Mouse (Mus musculus) midbrain, embryonic 12.5 days (tissue): ENCODE results near the gene Prom1. TPM values are rescaled to one million over a fixed set of nuclear protein-coding genes. Genes with fewer than 3 reads are reported as not detected.
"Not testable (repeated sequence)": the region's sequence is repeated elsewhere in the genome, so short reads cannot be mapped to it uniquely, and the experiment has no call there.

Source experiments
- ATAC-seq: fragments of 200-750 bp; cut with Nextera tagmentation; 2 replicates; pipeline ENCODE4 v1.8.0; 2017; ENCODE audit warnings: low read depth, moderate TSS enrichment, moderate library complexity; ENCODE audit not compliant: low FRiP score
- H3K27ac ChIP-seq: fragments of 300-500 bp; sonication (generic); replicated peaks from 2 replicates; pipeline ENCODE4 v1.5.1; 2016; ENCODE audit warnings: mild to moderate bottlenecking
- H3K27me3 ChIP-seq: fragments of 300-500 bp; sonication (generic); 2 replicates; pipeline ENCODE4 v1.6.1; 2016; ENCODE audit warnings: mild to moderate bottlenecking
- H3K36me3 ChIP-seq: fragments of 300-500 bp; sonication (generic); 2 replicates; pipeline ENCODE4 v1.6.1; 2016
- H3K4me1 ChIP-seq: fragments of 300-500 bp; sonication (generic); 2 replicates; pipeline ENCODE4 v1.6.1; 2016
- H3K4me2 ChIP-seq: fragments of 300-500 bp; sonication (generic); replicated peaks from 2 replicates; pipeline ENCODE4 v1.6.1; 2016; ENCODE audit warnings: mild to moderate bottlenecking, moderate library complexity
- H3K4me3 ChIP-seq: fragments of 300-500 bp; sonication (generic); 2 replicates; pipeline ENCODE4 v1.5.1; 2016; ENCODE audit warnings: mild to moderate bottlenecking
- H3K9ac ChIP-seq: fragments of 300-500 bp; sonication (generic); replicated peaks from 2 replicates; pipeline ENCODE4 v1.6.1; 2016; ENCODE audit warnings: mild to moderate bottlenecking, moderate library complexity
- H3K9me3 ChIP-seq: fragments of 300-500 bp; sonication (generic); 2 replicates; pipeline ENCODE4 v1.6.1; 2016; ENCODE audit warnings: mild to moderate bottlenecking
- WGBS: fragments of 180-500 bp; shearing (Covaris S2); methylation state at CpG from one replicate; pipeline ENCODE4 v1.1.7; 2016; 5-methylcytosine and 5-hydroxymethylcytosine counted together
- polyA plus RNA-seq: library from polyadenylated mRNA; unstranded; fragments of >200 nt; fragmentation: Nextera tagmentation; extraction: Ambion mirVana; gene quantifications from 2 replicates; pipeline ENCODE4 v1.2.1, GENCODE M21; 2016

Gene Prom1
- polyA plus RNA-seq = 110 and 123 TPM in 2 replicates

DNA sequence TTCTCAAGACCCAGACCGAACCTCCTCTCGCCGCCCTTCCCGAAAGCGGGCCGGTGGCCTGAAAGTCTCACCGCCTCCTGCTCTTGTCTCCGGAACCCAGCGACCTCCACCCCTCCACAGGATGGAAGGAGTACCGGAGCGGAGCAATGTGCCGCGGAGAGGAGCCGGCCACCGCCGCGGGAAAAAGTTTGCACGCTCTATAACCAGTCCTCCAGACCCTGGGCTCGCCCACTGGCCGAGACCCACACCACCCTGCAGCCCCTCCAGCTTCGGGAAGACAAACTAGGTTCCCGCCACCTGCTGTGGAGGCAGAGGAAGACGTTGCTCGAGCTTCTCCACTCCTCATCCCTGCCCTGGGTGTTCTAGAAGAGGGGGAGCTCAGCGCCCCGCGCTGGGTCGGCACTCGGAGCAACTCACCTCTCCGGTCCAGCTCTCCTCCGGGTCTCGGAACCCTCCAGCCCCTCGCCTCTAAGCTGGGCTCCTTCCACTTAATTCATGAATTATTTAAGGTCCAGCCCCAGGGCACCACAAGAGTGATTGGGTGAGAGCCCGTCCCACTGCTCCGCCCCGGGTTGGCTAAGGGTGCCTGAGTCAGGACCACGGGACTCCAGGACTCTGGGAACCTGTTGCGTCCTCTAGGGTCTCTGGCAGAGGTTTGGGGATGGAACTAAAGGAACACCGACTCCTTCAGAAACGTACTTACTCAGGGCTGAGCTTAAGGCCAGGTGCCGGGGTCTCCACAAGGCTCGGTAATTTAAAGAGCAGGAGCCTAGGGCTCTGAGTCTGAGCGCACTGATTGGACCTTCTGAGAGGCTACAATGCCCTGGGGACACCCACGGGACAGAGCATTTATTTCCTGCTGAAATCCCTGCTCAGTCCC, at the start of gene Prom1:
Prom1 (minus strand) TSS at position 802 of the 880 bp plus-strand sequence.
- Histone ChIP-seq H3K9ac (peak within 1 kb of the TSS; percentile 89), H3K36me3 (no peaks in the 10 kb centered on the region)

DNA sequence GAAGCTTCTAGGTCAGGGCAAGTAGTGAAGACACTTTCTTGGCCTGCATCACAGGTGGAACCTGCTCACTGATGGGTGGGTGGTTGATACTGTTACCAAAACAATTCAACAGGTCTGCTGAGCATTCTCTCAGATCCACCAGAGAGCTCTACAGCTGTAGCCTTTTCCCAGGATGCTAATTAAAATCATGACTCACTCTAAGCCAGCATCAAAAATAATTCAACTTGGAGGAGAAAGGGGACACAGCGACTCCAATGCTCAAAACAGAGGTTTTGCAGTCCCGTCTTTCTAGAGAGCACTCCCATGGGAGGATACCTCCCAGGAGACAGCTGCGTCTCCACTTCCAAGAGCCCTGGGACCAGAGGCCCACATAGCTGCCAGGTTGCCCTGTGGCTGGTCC, 45.9 kb upstream of the Prom1 start:
- H3K27ac ChIP-seq = no peak overlapping the region
- WGBS = 90% methylated on average over 3 of the region's 3 CpGs
- H3K27me3 ChIP-seq = no peaks in the 10 kb centered on the region
- no peak overlapping the region for H3K4me2 ChIP-seq
- ATAC-seq = no peak
- 0 out of 2 replicates have a peak, but pooled peaks cover 9% of the 10 kb centered on the region for H3K4me1 ChIP-seq
- no peaks in the 10 kb centered on the region for H3K9me3 ChIP-seq
- H3K9ac ChIP-seq = no peak overlapping the region
- H3K36me3 ChIP-seq = no peaks in the 10 kb centered on the region
- no peak overlapping the region for H3K4me3 ChIP-seq

More for the DNA sequence above, at the start of gene Prom1:
- peaks cover 40% of the 10 kb centered on the region for H3K4me1 ChIP-seq
- peak within 1 kb of the TSS; percentile 83 for H3K4me2 ChIP-seq
- no peaks in the 10 kb centered on the region for H3K9me3 ChIP-seq
- peak within 1 kb of the TSS; percentile 94 for H3K27ac ChIP-seq
- ATAC-seq = peak; percentile 76
- peak within 1 kb of the TSS; percentile 74 for H3K4me3 ChIP-seq
- H3K27me3 ChIP-seq = peaks cover 4% of the 10 kb centered on the region; the same call in 1 of the 2 replicates
- WGBS = under 1% methylated on average over 44 of the region's 44 CpGs

DNA sequence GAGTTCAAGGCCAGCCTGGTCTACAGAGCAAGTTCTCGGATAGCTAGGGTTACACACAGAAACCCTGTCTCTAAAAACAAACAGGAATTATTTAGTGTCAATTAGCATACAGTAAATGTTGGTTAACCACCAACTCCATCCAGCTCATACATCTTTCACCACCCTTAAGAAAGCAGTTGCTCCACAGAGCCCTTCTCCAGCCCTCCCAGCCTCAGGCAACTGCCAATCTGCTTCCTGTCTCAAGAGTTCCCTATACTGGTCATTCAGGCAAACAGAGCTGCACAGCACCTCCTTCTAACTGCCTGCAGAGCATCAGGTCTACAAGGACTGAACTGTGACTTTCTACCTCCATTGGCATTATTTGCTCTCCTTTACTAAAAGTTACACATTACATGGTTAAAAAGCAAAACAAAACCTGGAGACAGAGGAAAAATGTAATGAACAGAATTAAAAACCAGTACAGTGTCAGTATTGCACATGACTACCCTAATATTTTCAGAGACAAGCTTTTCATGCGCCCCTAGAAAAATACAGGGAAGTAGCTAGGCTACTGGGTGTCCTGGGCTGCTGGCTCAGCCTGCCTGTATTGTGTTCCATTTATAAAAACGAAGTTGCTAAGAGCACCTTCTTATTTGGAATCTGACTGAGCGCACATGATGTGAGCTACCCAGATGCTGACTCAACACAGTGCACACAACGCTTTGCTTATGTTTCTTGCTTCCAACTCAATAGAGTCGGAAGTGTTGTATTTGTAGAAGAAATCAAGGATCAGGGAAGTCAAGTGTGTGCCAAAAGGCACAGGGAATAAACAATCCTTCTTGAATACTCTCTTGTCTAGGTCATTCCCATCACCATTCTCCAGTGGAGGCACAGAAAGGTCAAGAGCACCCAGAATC, 44.9 kb upstream of the Prom1 start:
- Histone ChIP-seq H3K9me3 (no peaks in the 10 kb centered on the region), H3K4me2 (no peak overlapping the region), H3K27me3 (no peaks in the 10 kb centered on the region), H3K36me3 (no peaks in the 10 kb centered on the region), H3K9ac (no peak overlapping the region), H3K4me3 (no peak overlapping the region), H3K4me1 (0 out of 2 replicates have a peak, but pooled peaks cover 9% of the 10 kb centered on the region), H3K27ac (no peak overlapping the region)
- 83% methylated on average over 6 of the region's 6 CpGs for WGBS
- ATAC-seq = no peak

DNA sequence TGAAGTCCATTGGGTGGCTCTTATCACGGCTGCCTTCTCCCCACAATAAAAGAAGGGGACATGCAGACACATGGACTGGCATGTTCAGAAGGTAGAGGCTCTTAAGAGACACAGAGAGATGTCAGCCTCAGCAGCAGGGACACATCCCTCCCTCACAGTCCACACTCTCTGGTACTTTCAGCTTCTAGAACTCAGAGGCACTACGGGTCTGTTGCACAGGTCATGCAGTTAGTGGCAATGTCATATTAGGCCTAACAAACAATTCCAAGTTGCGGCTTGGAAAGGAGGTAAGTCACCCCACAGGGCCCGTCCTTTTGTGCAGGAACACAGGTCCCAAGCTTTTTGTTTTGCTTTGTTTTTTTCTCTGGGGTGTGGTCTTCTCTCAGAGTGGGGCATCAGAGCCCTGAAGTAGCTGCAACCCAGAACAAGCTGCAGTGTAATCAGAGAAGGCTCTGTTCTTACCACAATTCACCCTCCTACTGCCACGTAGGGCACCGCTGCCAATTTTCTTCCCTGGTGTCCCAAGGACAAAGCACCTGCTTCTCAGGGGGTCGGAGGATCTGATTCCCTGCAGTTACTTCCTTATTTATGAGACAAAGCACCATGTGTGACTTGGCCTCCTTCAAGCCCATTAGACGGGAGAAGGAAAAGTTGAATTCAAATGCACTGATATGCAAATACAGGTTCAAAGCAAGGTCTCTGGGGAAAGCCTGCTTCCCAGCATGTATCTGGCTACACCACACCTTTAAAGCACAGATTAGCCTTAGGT, 41.8 kb upstream of the Prom1 start:
- Histone ChIP-seq H3K4me2 (no peak overlapping the region), H3K9ac (no peak overlapping the region), H3K9me3 (no peaks in the 10 kb centered on the region), H3K4me3 (no peak overlapping the region), H3K27me3 (no peaks in the 10 kb centered on the region), H3K4me1 (0 out of 2 replicates have a peak, but pooled peaks cover 9% of the 10 kb centered on the region), H3K27ac (no peak overlapping the region), H3K36me3 (no peaks in the 10 kb centered on the region)
- 26% methylated on average over 8 of the region's 8 CpGs for WGBS
- ATAC-seq = no peak

DNA sequence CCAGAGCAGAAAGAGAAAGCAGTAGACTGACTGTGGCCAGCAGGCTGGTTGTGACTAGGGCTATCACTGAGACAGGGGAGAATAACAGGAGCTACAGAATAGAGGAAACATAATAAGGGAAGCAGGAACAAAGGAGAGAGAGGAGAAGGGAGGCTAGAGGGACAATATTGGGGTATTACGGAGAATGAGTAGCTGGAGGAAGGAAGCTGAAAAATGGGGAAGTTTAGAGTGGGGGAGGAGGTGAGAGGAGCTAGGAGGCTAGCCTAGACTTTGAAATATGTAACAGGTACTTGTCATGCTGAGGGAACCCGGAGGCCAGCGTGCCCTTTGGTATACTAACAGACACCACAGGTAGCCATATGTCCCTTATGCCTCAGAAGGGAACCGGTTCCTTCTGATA, 25.7 kb upstream of the Prom1 start:
- H3K36me3 ChIP-seq = no peaks in the 10 kb centered on the region
- H3K4me2 ChIP-seq = no peak overlapping the region
- no peak overlapping the region for H3K27ac ChIP-seq
- no peaks in the 10 kb centered on the region for H3K9me3 ChIP-seq
- no peak for ATAC-seq
- no peaks in the 10 kb centered on the region for H3K4me1 ChIP-seq
- 81% methylated on average over 4 of the region's 4 CpGs for WGBS
- no peak overlapping the region for H3K9ac ChIP-seq
- no peaks in the 10 kb centered on the region for H3K27me3 ChIP-seq
- H3K4me3 ChIP-seq = no peak overlapping the region

DNA sequence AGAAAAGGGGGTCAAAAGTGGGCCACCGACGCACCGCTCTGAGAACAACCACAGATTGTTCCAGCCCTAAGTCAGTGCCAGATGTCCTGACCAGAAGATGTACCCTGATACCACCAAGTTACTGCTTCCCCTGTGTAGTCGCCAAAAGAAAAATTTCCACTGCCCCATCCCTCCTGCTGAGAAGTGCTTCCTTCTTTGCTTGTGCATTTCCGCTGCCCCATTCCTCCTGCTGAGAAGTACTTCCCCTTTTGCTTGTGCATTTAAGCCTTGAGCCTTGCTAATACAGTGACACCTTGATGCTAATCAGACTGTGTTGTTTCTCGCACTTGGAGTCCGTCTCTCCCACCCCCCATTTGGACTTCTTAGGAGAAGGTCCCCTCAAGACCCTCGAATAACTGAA, 24.7 kb upstream of the Prom1 start:
- H3K27ac ChIP-seq, H3K4me3 ChIP-seq, H3K9me3 ChIP-seq, ATAC-seq, H3K9ac ChIP-seq, H3K4me2 ChIP-seq, H3K36me3 ChIP-seq, H3K27me3 ChIP-seq, H3K4me1 ChIP-seq: not testable (repeated sequence)
- WGBS = 87% methylated on average over 8 of the region's 8 CpGs

DNA sequence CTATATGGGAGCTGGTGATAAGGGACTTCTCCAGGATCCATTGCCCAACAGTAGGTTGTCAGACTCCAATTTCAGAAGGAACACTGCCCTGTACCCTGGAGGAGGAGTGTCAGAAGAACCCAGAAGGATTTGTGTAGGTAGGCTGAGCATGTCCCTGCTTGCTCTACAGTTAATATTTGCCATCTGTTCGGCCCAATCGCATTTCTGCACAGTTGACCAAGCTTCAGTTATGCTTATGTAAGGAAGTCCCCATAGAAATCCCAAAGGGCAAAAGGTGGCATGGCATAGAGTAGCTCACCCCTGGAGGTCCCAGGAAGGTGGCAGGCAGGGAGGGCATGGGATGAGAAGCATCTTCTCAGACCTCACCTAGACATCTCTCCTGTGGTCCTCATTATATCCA, 19.6 kb upstream of the Prom1 start:
- Histone ChIP-seq H3K36me3 (no peaks in the 10 kb centered on the region), H3K27me3 (no peaks in the 10 kb centered on the region), H3K4me1 (no peaks in the 10 kb centered on the region), H3K27ac (no peak overlapping the region), H3K4me2 (no peak overlapping the region), H3K9me3 (no peaks in the 10 kb centered on the region), H3K4me3 (no peak overlapping the region), H3K9ac (no peak overlapping the region)
- WGBS = 85% methylated on average over 2 of the region's 2 CpGs
- no peak for ATAC-seq

DNA sequence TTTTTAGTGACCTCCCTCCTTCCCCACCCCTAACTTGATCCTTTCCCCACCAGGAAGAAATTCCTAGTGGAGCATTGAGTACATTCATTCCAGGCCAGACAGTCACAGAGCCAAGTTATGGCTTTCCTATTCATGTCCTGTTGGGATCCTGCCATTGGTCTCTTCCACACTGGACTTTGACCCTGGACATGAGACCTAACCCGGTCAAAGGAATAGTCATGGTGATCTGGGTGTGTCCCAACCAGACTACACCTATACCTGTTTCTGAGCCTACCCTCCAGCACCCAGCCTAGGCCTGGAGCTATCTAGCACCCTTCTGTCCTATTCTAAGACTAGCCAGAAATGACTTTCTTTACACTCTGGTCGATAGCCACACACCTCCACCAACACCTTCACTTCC, 11.3 kb upstream of the Prom1 start:
- Histone ChIP-seq H3K4me1 (no peaks in the 10 kb centered on the region), H3K4me3 (no peak overlapping the region), H3K27ac (no peak overlapping the region), H3K4me2 (no peak overlapping the region), H3K9ac (no peak overlapping the region), H3K27me3 (no peaks in the 10 kb centered on the region), H3K9me3 (no peaks in the 10 kb centered on the region), H3K36me3 (no peaks in the 10 kb centered on the region)
- 90% methylated on average over 2 of the region's 2 CpGs for WGBS
- no peak for ATAC-seq

DNA sequence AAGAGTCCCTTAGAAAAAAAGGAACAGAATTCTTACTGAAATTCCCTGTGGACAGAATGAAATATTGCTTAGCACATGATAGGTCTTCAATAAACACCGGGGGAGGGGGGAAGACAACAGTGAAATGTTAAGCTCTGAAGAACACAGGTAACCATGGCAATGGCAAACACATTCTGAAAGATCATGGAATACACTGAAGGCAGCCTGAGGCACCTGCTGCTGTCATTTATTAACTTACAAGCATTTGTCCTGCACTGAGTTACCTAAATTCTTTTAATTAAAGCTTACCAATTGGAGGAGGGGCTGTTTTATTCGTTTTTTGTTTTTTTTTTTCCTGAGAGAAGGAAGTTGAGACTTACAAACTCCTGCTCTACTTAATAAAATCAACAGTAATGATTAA, 7.3 kb upstream of the Prom1 start:
- no peak overlapping the region for H3K4me3 ChIP-seq
- H3K27me3 ChIP-seq = no peaks in the 10 kb centered on the region
- H3K36me3 ChIP-seq = no peaks in the 10 kb centered on the region
- H3K9ac ChIP-seq = no peak overlapping the region
- H3K4me1 ChIP-seq = peaks cover 8% of the 10 kb centered on the region; the same call in 1 of the 2 replicates
- no peaks in the 10 kb centered on the region for H3K9me3 ChIP-seq
- no peak overlapping the region for H3K4me2 ChIP-seq
- WGBS = 76% methylated on average over 2 of the region's 2 CpGs
- ATAC-seq = no peak
- H3K27ac ChIP-seq = no peak overlapping the region

DNA sequence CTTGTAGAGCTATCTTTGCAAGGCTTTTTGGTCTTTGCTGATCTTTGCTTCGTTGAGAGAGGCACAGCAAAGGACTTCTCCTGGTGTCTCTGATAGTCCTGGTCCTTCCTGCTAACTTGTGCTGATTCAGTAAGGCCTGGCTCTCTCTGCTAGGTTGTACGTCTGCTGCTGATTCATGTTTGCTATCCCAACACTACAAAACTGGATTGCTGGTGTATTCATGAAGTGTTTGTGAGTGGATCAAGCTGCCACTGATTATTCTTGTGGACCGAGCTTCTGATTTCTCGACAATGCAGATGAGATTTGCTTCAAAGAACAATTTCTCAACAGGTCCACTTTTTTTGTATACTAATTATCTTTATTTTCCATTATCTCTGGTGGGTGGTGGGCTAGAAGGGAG, 6.3 kb upstream of the Prom1 start:
- Histone ChIP-seq H3K9me3 (no peaks in the 10 kb centered on the region), H3K4me3 (no peak overlapping the region), H3K9ac (no peak overlapping the region), H3K4me1 (peaks cover 8% of the 10 kb centered on the region; the same call in 1 of the 2 replicates), H3K4me2 (no peak overlapping the region), H3K27me3 (no peaks in the 10 kb centered on the region), H3K27ac (no peak overlapping the region), H3K36me3 (no peaks in the 10 kb centered on the region)
- WGBS = 94% methylated on average over 4 of the region's 4 CpGs
- ATAC-seq = no peak

DNA sequence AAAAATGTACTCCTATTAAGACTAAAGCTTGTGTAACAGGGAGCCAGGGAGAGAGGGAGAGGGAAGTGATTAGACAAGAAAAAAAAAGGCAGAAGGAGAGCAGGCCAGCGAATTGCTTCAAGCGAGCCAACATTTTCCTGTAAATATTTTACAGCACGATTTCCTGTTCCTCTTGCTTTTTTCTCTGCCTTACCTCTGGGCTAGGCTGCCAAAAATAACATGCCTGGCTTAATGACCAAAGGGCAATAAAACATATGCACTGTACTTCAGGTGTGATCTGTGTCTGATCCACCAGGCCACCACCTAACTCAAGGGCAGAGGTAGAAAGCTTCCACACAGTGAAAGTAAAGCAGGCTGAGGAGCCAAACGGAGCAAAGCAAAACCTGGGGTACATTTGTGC, 3.4 kb upstream of the Prom1 start:
- no peak for ATAC-seq
- Histone ChIP-seq H3K36me3 (no peaks in the 10 kb centered on the region), H3K4me2 (no peak overlapping the region), H3K4me1 (peaks cover 20% of the 10 kb centered on the region; the same call in 1 of the 2 replicates), H3K27ac (no peak overlapping the region), H3K9me3 (no peaks in the 10 kb centered on the region), H3K27me3 (peaks cover 4% of the 10 kb centered on the region; the same call in 1 of the 2 replicates), H3K4me3 (no peak overlapping the region), H3K9ac (no peak overlapping the region)
- WGBS = 75% methylated on average over 4 of the region's 4 CpGs
